Mouse (Mus musculus) E14TG2a.4 (cell line): ENCODE measurements around the gene Traf6.

Experiments
- CTCF ChIP-seq: conservative IDR thresholded peaks from 2 replicates; pipeline ENCODE4 v1.5.1; 2014; ENCODE audit warnings: low read length
- POU5F1 ChIP-seq: IDR thresholded peaks from 2 replicates; pipeline ENCODE4 v1.6.1; 2014; ENCODE audit warnings: low read length, borderline replicate concordance

DNA sequence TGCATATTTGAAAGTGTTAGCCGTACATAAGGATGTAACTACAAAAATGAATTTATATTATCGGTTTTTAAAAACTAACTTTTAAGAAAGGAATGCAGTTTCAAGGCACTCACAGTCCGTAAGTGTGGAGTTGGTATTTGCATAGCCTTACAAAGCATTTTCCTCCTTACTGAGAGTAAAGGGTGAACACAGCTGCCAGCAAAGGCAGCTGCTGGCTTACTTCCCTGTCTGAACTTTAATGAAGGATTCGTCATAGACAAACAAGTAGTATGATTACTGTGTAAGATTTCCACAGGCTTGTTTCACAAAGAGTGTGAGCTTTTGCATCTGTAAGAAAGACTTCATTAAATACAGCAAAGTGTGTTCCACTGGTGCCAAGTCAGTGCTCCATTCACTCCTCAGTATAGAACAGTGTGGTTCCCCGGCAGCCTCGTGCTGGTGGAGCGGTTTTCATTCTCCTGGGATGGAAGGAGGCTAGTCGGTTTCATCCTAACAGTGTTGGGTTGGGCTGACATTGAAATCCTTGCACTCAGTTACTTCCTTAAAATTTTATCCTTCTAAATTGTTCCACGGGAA is 12.1 kb downstream of the Traf6 start:
- no peak for TF ChIP-seq CTCF
- no peak for TF ChIP-seq POU5F1
